Mouse (Mus musculus) hindbrain, embryonic 16.5 days (tissue): ENCODE measurements around the gene Hecw1. TPM values are rescaled to one million over a fixed set of nuclear protein-coding genes. Genes with fewer than 3 reads are reported as not detected.
"Not testable (repeated sequence)": the region's sequence is repeated elsewhere in the genome, so short reads cannot be mapped to it uniquely, and the experiment has no call there.

Source experiments
- ATAC-seq: fragments of 200-750 bp; cut with Nextera tagmentation; 2 replicates; pipeline ENCODE4 v1.8.0; 2017; ENCODE audit warnings: moderate TSS enrichment, moderate library complexity
- H3K27ac ChIP-seq: fragments of 300-500 bp; sonication (generic); 2 replicates; pipeline ENCODE4 v1.5.1; 2014; ENCODE audit warnings: low read depth, mild to moderate bottlenecking, control low read depth, low read length, moderate library complexity
- H3K27me3 ChIP-seq: fragments of 300-500 bp; sonication (generic); replicated peaks from 2 replicates; pipeline ENCODE4 v1.6.1; 2014; ENCODE audit warnings: low read length; ENCODE audit not compliant: control insufficient read depth, insufficient read depth
- H3K36me3 ChIP-seq: fragments of 300-500 bp; sonication (generic); 2 replicates; pipeline ENCODE4 v1.6.1; 2014; ENCODE audit warnings: mild to moderate bottlenecking, low read length, moderate library complexity, mixed read lengths; ENCODE audit not compliant: control insufficient read depth, insufficient read depth
- H3K4me1 ChIP-seq: fragments of 300-500 bp; sonication (generic); 2 replicates; pipeline ENCODE4 v1.6.1; 2014; ENCODE audit warnings: low read depth, low read length; ENCODE audit not compliant: control insufficient read depth, insufficient read depth
- H3K4me2 ChIP-seq: fragments of 300-500 bp; sonication (generic); 2 replicates; pipeline ENCODE4 v1.6.1; 2014; ENCODE audit warnings: mild to moderate bottlenecking, low read length, control low read depth, moderate library complexity
- H3K4me3 ChIP-seq: fragments of 300-500 bp; sonication (generic); 2 replicates; pipeline ENCODE4 v1.5.1; 2014; ENCODE audit warnings: mild to moderate bottlenecking, low read length, control low read depth, moderate library complexity
- H3K9ac ChIP-seq: fragments of 300-500 bp; sonication (generic); 2 replicates; pipeline ENCODE4 v1.6.1; 2014; ENCODE audit warnings: low read depth, mild to moderate bottlenecking, control low read depth, low read length, moderate library complexity
- H3K9me3 ChIP-seq: fragments of 300-500 bp; sonication (generic); 2 replicates; pipeline ENCODE4 v1.6.1; 2014; ENCODE audit warnings: mild to moderate bottlenecking, low read length, moderate library complexity; ENCODE audit not compliant: control insufficient read depth
- WGBS: fragments of 180-500 bp; shearing (Covaris S2); extraction: QIAGEN DNeasy Blood & Tissue Kit; methylation state at CpG from one replicate; pipeline ENCODE4 v1.1.7; 2014; 5-methylcytosine and 5-hydroxymethylcytosine counted together
- polyA plus RNA-seq: library from polyadenylated mRNA; unstranded; fragments of >200 nt; fragmentation: Nextera tagmentation; extraction: Ambion mirVana; gene quantifications from 2 replicates; pipeline ENCODE4 v1.2.1, GENCODE M21; 2015

Gene Hecw1
- polyA plus RNA-seq, 1 experiment from 2014 or later, result 38.9 TPM

- no peak overlapping the region for H3K4me2 ChIP-seq
- no peak overlapping the region for H3K9ac ChIP-seq
- H3K4me1 ChIP-seq, result no peaks in the 10 kb centered on the region
- H3K4me3 ChIP-seq, result no peak overlapping the region
- ATAC-seq, result no peak
- WGBS, result 67% methylated on average over 2 of the region's 2 CpGs
- peaks cover 13% of the 10 kb centered on the region for H3K36me3 ChIP-seq
- H3K27me3 ChIP-seq, result no peaks in the 10 kb centered on the region
- H3K9me3 ChIP-seq, result no peaks in the 10 kb centered on the region
- no peak overlapping the region for H3K27ac ChIP-seq
These were observed 220.1 kb downstream of the Hecw1 start for GRCm38 (mm10) chr13:14302921-14303320.

GRCm38 (mm10) chr13:14290016-14290415 lies 233.0 kb downstream of the Hecw1 start:
- Histone ChIP-seq H3K4me3 (no peak overlapping the region), H3K9me3 (no peaks in the 10 kb centered on the region), H3K36me3 (peaks cover 7% of the 10 kb centered on the region; the same call in 1 of the 2 replicates), H3K4me2 (no peak overlapping the region), H3K9ac (no peak overlapping the region), H3K4me1 (no peaks in the 10 kb centered on the region), H3K27me3 (no peaks in the 10 kb centered on the region), H3K27ac (no peak overlapping the region)
- ATAC-seq, result no peak
- 25% methylated on average over 1 of the region's 1 CpGs for WGBS

- Histone ChIP-seq H3K27me3 (no peaks in the 10 kb centered on the region), H3K9ac (no peak overlapping the region), H3K9me3 (no peaks in the 10 kb centered on the region), H3K27ac (no peak overlapping the region), H3K36me3 (peaks cover 3% of the 10 kb centered on the region; the same call in 1 of the 2 replicates), H3K4me2 (no peak overlapping the region), H3K4me1 (no peaks in the 10 kb centered on the region), H3K4me3 (no peak overlapping the region)
- no peak for ATAC-seq
These were observed 251.6 kb downstream of the Hecw1 start for GRCm38 (mm10) chr13:14271476-14271875.

- not testable (repeated sequence) for H3K4me3 ChIP-seq, H3K27me3 ChIP-seq
- WGBS, result 26% methylated on average over 8 of the region's 9 CpGs
These were observed 262.1 kb downstream of the Hecw1 start for GRCm38 (mm10) chr13:14260939-14261338.

GRCm38 (mm10) chr13:14245946-14246345 lies 277.1 kb downstream of the Hecw1 start:
- no peaks in the 10 kb centered on the region for H3K4me1 ChIP-seq
- WGBS, result 52% methylated on average over 2 of the region's 2 CpGs
- ATAC-seq, result no peak
- H3K9me3 ChIP-seq, result no peaks in the 10 kb centered on the region
- peaks cover 5% of the 10 kb centered on the region; the same call in 1 of the 2 replicates for H3K36me3 ChIP-seq
- H3K27me3 ChIP-seq, result no peaks in the 10 kb centered on the region
- H3K4me3 ChIP-seq, result no peak overlapping the region
- H3K27ac ChIP-seq, result no peak overlapping the region
- no peak overlapping the region for H3K9ac ChIP-seq
- no peak overlapping the region for H3K4me2 ChIP-seq

More at GRCm38 (mm10) chr13:14260939-14261338, 262.1 kb downstream of the Hecw1 start:
- H3K27ac ChIP-seq, ATAC-seq, H3K9ac ChIP-seq, H3K4me2 ChIP-seq, H3K4me1 ChIP-seq, H3K9me3 ChIP-seq: not testable (repeated sequence)
- peaks cover 15% of the 10 kb centered on the region for H3K36me3 ChIP-seq

- 80% methylated on average over 3 of the region's 3 CpGs for WGBS
These were observed 343.4 kb downstream of the Hecw1 start for GRCm38 (mm10) chr13:14179669-14180068.

GRCm38 (mm10) chr13:14177989-14178388 lies 345.0 kb downstream of the Hecw1 start:
- Histone ChIP-seq H3K4me2 (no peak overlapping the region), H3K4me3 (no peak overlapping the region), H3K27me3 (no peaks in the 10 kb centered on the region), H3K4me1 (no peaks in the 10 kb centered on the region), H3K9ac (no peak overlapping the region), H3K36me3 (no peaks in the 10 kb centered on the region), H3K9me3 (no peaks in the 10 kb centered on the region), H3K27ac (no peak overlapping the region)
- peak; percentile 68; the same call in 1 of the 2 replicates for ATAC-seq
- 76% methylated on average over 1 of the region's 1 CpGs for WGBS

More at GRCm38 (mm10) chr13:14179669-14180068, 343.4 kb downstream of the Hecw1 start:
- no peaks in the 10 kb centered on the region for H3K27me3 ChIP-seq
- ATAC-seq, result no peak
- no peaks in the 10 kb centered on the region for H3K36me3 ChIP-seq
- no peak overlapping the region for H3K27ac ChIP-seq
- no peaks in the 10 kb centered on the region for H3K4me1 ChIP-seq
- H3K9me3 ChIP-seq, result no peaks in the 10 kb centered on the region
- H3K4me3 ChIP-seq, result no peak overlapping the region
- H3K9ac ChIP-seq, result no peak overlapping the region
- H3K4me2 ChIP-seq, result no peak overlapping the region

Other genes with a start within 250 kb of the Hecw1 start
- 93.0 and 100 TPM in 2 replicates for gene Mrpl32, start 89.9 kb upstream of the Hecw1 start, polyA plus RNA-seq
- gene Psma2, start 90.0 kb upstream of the Hecw1 start, polyA plus RNA-seq, result 165 and 175 TPM in 2 replicates
- 45.2 and 47.6 TPM in 2 replicates for gene AW209491, start 106.9 kb upstream of the Hecw1 start, polyA plus RNA-seq